Mouse (Mus musculus) WW6 (cell line): ENCODE results near the gene Gm9837.

Experiments
- DNase-seq: peaks from one replicate; pipeline ENCODE4 v3.0.0-alpha.2; 2013; ENCODE audit warnings: low read depth, low spot score

Gene Gm9837

DNA sequence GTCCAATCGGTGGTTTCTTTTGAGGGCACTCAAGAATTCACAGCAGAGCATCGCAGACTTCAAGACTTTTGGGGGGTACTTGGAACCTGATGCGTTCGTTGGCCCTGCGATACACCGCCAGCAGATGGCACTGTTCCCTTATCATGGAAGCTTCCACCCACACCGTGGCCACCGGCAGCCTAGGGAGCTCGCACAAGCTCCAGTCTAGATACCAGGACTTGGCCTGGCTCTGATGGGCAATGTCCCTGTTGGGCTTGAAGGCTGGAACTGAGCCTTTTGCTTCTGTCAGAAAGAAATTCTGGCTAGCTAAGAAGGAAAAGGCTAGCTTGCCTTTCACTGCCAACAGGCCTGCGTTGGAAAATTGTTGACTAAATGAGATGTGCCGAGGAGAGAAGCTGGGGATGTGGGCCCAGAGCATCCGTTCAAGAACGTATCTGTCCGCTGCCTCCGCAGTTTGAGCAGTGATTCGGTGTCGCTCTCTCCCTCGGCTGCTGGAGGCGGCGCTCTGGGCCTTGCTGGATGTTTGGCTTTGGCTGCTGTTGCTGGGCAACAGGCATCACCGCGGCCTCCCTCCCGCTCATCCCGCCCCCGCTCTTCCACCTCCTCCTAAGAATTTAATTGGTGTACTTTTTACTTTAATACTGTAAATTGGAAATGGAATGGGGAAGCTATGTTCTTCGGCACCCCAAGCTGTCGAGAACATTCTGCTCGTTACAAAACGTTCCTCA, at the start of gene Gm9837:
Gene Gm9837, minus strand, starts transcription at position 512 of the 728 bp plus-strand sequence.
- no peak for DNase-seq

DNA sequence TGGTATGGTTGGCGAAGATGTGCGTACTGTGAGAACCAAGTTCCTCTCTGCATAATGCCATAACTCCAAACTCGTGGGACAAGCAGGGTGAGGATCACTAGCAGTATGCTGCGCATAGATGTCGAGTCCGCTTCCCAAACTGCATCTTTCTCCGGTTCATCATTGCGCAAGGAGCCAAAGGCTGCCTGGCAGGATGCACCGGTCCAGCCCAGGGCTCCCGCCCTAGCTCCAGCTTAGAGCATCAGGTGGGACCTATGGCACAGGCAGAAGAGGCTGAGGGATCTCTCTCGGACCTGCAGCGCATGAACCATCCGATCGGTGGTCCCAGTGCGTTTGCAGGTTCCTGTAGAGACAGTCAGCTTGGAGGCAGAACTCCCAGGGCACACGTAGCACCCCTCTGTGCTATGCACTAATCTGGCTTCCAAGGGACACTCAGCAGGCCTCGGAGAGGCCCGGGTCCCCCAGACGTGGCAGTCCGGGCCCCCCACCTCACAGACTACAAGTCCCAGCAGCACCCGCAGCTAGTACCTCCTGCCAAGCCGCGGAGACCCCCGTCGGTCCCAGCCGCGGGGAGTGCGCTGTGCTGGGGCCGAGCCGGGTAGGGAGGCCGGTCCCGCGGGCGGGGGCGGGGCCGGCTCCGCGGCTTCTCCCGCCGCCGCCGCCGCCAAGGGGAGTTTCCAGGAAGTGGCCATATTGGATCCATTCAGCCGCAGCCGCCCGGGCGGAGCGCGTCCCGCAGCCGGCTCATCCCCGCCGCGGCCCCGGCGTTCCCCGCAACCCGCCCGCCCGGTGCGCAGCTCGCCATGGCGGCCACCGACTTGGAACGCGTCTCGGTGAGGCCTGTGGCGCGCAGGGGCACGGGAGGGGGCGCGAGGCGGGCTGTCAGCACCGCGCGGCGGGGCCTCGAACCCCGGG, 49.2 kb upstream of the Gm9837 start, which contains the start of gene Sept8:
Gene Sept8, plus strand, starts transcription at position 51 of the 915 bp plus-strand sequence.
- no peak for DNase-seq

GRCm38 (mm10) chr11:53518759-53519158, 48.5 kb upstream of the Gm9837 start:
- no peak for DNase-seq

DNA sequence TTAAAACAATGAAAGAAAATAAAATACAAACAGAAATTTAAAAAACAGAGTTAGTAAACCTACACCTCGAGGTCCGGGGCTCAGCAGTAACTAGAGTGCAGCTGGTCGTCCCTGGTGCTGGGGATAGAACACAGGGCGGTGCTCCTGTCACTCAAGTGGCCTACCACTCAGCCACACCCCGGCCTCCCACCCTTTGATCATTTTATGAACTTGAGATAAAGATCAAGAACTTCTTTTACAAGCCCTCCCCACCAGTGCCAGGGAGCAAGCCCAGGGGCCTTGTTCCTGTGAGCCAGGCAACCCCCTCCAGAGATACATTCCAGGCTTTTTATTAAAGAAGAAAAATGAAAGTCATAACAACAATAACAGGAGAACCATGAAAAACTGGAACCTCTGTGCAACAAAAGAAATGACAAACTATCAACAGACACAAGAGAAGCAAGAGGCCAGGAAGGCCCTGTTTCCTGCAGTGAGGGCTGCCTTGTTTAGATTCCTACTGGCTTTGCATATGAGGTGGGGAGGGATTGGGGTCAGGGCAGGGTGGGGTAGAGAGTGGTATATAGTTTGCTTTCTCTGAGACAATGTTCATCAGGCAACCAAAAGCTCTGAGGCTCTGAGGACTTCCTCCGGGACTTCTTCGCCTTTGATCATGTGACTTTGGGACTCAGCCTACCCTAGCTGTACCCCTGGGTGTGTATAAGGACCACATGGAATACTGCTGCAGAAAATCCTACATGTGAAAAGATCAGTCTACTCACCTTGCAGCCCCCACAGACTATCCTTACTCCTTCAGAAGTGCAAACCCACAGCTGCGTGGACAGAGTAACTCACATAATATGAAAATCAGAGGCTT, 46.7 kb upstream of the Gm9837 start:
- DNase-seq: no peak

- no peak for DNase-seq
These were observed 40.1 kb upstream of the Gm9837 start for GRCm38 (mm10) chr11:53510351-53510750.

DNA sequence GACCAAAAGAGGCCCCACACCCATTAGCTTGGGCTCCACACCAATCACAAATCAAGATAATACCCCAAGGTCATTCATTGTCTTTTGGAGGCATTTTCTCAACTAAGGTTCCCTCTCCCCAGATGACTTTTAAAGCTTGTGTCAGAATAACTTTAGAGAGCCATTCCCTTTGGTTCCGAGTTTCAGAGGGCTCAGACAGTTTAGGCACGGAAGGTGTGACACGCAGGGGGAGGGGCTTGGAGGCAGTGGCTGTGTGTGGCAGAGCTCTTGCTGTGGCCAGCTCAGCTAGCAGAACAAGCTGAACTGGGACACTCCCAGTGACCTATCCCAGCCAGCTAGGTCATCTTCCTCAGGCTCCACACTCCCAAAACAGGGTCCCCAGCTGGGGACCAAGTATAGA, 38.3 kb upstream of the Gm9837 start:
- DNase-seq: no peak

GRCm38 (mm10) chr11:53508152-53508551, 37.9 kb upstream of the Gm9837 start:
- no peak for DNase-seq

GRCm38 (mm10) chr11:53507098-53507805, 37.0 kb upstream of the Gm9837 start:
- DNase-seq: no peak

GRCm38 (mm10) chr11:53505026-53505663, 34.9 kb upstream of the Gm9837 start:
- no peak for DNase-seq

- DNase-seq: no peak
These were observed 34.1 kb upstream of the Gm9837 start for GRCm38 (mm10) chr11:53504376-53504775.

DNA sequence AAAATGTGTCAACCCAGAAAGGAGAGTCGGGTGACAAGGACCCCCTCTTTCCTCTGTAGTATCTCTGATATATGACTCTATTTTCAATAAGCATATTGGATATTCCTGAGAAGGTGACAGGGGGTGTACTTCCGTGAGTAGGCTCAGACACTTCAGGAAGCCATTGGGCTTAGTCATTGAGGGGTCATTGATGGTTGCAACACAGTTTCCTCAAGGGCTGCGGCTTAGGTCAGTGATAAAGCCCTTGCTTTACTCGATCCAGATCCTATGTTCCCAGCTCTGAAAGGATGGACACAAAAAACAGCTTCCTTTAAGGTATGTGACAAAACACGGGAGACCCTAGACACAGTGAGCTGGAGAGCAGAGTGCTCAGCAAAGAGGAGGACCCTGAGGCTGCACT, 33.5 kb upstream of the Gm9837 start:
- no peak for DNase-seq

- no peak for DNase-seq
These were observed 31.9 kb upstream of the Gm9837 start for GRCm38 (mm10) chr11:53502039-53502765.

GRCm38 (mm10) chr11:53500569-53500968, 30.3 kb upstream of the Gm9837 start:
- no peak for DNase-seq

- DNase-seq: no peak
These were observed 26.7 kb upstream of the Gm9837 start for GRCm38 (mm10) chr11:53496946-53497345.

GRCm38 (mm10) chr11:53495417-53495816, 25.1 kb upstream of the Gm9837 start:
- DNase-seq: no peak

DNA sequence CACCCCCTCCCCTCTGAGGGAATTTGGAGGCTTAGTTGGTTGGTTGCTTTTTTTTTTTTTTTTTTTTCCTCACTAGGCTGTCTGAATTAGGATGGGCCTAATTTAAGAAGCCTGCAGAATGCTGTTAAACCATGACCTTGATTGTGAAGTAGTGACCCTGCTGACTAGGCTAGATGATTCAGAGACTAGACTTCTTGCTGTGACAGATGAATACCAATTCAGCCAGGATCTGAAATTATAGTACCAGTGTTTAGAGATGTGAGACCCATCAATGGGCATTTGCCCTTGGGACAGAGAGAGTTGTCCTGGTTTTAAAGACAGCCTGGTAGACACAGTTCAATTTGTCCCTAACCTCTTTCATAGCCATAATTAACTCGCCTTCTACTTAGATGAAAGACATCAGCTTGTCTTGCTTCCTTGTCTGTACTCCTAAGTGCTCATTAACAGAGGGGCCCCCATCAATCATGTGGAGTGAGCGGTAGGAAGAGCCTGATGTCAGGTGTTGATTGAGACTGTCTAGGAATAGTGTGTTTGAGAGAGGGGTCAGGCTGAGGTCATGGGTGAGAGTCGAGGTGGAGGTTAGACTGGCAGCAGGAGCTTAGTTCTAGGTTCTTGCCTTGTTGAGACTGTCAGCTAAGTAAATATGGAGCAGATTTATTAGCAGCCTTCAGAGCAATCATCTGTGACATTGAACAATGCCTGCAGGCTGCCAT, 23.1 kb upstream of the Gm9837 start:
- no peak for DNase-seq

DNA sequence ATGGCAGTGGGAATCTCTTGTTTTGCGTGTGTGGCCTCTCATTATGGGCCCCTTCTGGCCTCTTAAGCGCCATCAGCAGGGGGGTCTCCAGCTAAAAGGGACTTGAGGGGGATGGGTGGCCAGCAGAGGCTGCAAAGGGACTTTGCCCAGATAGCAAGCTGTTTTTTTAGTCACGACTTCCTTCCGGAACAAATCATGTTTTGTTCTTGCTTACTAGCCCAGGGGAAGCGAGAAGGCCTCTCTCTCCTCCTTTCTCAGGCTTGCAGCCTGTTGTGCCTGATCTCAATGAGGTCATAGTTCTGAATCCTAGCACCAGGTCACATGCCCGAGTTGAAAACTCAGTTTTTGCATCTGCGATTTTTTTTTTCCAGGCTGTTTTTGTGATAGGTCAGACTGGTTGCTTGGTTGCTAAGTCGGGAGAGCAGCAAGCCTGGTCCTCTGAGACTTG, 21.7 kb upstream of the Gm9837 start:
- no peak for DNase-seq

- DNase-seq: no peak
These were observed 19.1 kb upstream of the Gm9837 start for GRCm38 (mm10) chr11:53489421-53489820.

- DNase-seq: no peak
These were observed 18.7 kb upstream of the Gm9837 start for GRCm38 (mm10) chr11:53489007-53489406.
